Mouse (Mus musculus): Measurements from ENCODE around the gene Acad11.

DNA sequence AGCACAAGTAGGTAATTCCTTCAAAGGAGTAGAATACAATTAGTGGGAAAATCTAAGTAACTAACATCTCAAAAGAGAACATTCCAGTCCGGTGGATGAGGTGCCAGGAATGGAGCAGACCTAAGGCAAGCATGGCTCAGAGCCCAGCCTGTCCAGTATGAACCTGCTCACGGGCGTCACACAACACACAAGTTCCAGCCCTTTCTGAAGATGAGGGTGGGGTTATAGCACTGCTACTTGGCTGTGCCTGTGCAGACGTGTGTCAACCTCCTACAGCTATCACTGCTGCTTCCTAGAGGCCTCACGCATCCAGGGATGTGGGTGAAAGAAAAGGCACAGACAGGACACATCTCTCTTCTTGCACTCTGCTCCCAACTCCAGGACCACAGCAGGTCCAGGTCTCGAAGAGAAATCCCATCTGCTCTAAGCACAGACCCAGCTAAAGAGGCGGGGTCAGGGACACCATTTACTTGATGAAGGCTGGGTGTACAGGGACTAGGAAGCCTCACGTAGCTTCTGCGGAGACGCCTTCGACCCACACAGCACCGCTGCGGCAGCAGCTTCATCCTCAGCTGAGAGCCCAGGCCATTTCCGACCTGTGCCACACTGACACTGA is 92.0 kb downstream of the Acad11 start:
- TF ChIP-seq POLR2A (IDR thresholded peaks at IDR 0.05; ENCODE audit: borderline replicate concordance, extremely low read depth, low read depth, low read length) (no peak), CTCF (IDR thresholded peaks at IDR 0.05; ENCODE audit: insufficient read depth, low read length) (no peak)

Measured in lung, adult 2 months (tissue).